Mouse (Mus musculus): ENCODE measurements around the gene Pld2.

- TF ChIP-seq CTCF (IDR thresholded peaks at IDR 0.05; ENCODE audit: borderline replicate concordance, extremely low read depth, insufficient read depth, insufficient read length) (no peak), POLR2A (IDR thresholded peaks at IDR 0.05; ENCODE audit: borderline replicate concordance, extremely low read depth, insufficient read depth, insufficient read length, poor library complexity, severe bottlenecking) (no peak)
Observed at GRCm38 (mm10) chr11:70524782-70525181, 15.1 kb upstream of the Pld2 start.

Measured in brain, embryonic 14.5 days (tissue).